13 mouse cellular contexts compared by ENCODE assay signal in the genomic region with DNA sequence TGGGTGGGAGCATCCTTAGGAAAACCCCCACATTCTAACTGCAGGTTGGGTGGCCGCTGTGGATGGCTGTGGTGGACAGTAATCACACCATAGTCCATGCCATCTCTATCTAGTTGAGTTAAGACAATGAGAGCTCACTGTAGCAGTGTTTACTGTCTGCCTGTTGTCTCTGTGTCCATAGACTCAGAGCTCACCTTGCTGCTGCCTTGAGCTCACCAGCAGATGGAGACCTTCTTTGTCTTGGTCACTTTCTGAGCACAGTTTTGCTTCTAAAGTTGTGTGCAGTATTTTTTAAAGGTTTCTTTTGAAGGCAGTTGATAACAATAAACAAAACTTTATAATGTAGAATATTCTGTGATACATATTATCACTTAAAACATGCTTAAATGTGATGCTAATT.
"Had no signal": no experiment of that assay in that cellular context is flagged by ENCODE, and none has a peak within 500 bp of the region (broad histone marks: within the 10 kb centered on the region; RNA-seq: fewer than 3 reads in every experiment).

No protein-coding gene starts in this region.

- H3K36me3 ChIP-seq: liver, embryonic 12.5 days; midbrain, embryonic 15.5 days; neural tube, embryonic 13.5 days had no signal

- H3K4me2 ChIP-seq: limb, embryonic 15.5 days; liver, embryonic 12.5 days; lung, embryonic 14.5 days; midbrain, embryonic 15.5 days; neural tube, embryonic 13.5 days had no signal

- DNase-seq: kidney, adult 8-10 months; kidney, postnatal 36 days; lung, embryonic 14.5 days; lung, postnatal 14 days; retina, postnatal 1 day; right cerebral cortex, postnatal 4 days; spleen, adult 18-20 months; thymus, adult 2 months; thymus, postnatal 25 days had no signal

- H3K27me3 ChIP-seq: limb, embryonic 15.5 days; liver, embryonic 12.5 days; midbrain, embryonic 15.5 days; neural tube, embryonic 13.5 days had no signal

- H3K9ac ChIP-seq: limb, embryonic 15.5 days; liver, embryonic 12.5 days; lung, embryonic 14.5 days; midbrain, embryonic 15.5 days; neural tube, embryonic 13.5 days had no signal

- H3K4me3 ChIP-seq: limb, embryonic 15.5 days; liver, embryonic 12.5 days; midbrain, embryonic 15.5 days; neural tube, embryonic 13.5 days had no signal

- H3K27ac ChIP-seq: limb, embryonic 15.5 days; liver, embryonic 12.5 days; midbrain, embryonic 15.5 days; neural tube, embryonic 13.5 days had no signal

- ATAC-seq: liver, embryonic 12.5 days; midbrain, embryonic 15.5 days had no signal

- H3K9me3 ChIP-seq: limb, embryonic 15.5 days; liver, embryonic 12.5 days; midbrain, embryonic 15.5 days; neural tube, embryonic 13.5 days had no signal
